In genomic region chr12:27838955-27839354, GRCm38 (mm10) we compare ENCODE assay signal across 19 mouse cellular contexts.
"Had no signal": no experiment of that assay in that cellular context is flagged by ENCODE, and none has a peak within 500 bp of the region (broad histone marks: within the 10 kb centered on the region; RNA-seq: fewer than 3 reads in every experiment).

No protein-coding gene starts in this region.

- ATAC-seq: midbrain, embryonic 16.5 days had no signal

- H3K9ac ChIP-seq: lung, embryonic 14.5 days; midbrain, embryonic 12.5 days; neural tube, embryonic 13.5 days; neural tube, embryonic 15.5 days had no signal

- H3K36me3 ChIP-seq: midbrain, embryonic 10.5 days; midbrain, embryonic 12.5 days; neural tube, embryonic 13.5 days; neural tube, embryonic 15.5 days had no signal

- DNase-seq: lung, adult 18-20 months; lung, embryonic 14.5 days; lung, postnatal 10 days; lung, postnatal 4 days; midbrain, embryonic 14.5 days; retina, postnatal 1 day; right cerebral cortex, adult 18-20 months; right cerebral cortex, postnatal 25 days; right cerebral cortex, postnatal 4 days; spleen, adult 18-20 months; thymus, adult 18-20 months; thymus, postnatal 14 days; thymus, postnatal 36 days had no signal

- H3K4me1 ChIP-seq: midbrain, embryonic 10.5 days; midbrain, embryonic 12.5 days; neural tube, embryonic 13.5 days; neural tube, embryonic 15.5 days had no signal

- H3K4me3 ChIP-seq: midbrain, embryonic 10.5 days; midbrain, embryonic 12.5 days; myocyte; neural tube, embryonic 13.5 days; neural tube, embryonic 15.5 days had no signal

- H3K27ac ChIP-seq: midbrain, embryonic 10.5 days; midbrain, embryonic 12.5 days; neural tube, embryonic 13.5 days; neural tube, embryonic 15.5 days had no signal

- H3K4me2 ChIP-seq: lung, embryonic 14.5 days; midbrain, embryonic 12.5 days; neural tube, embryonic 13.5 days; neural tube, embryonic 15.5 days had no signal

- H3K27me3 ChIP-seq: midbrain, embryonic 12.5 days; neural tube, embryonic 13.5 days; neural tube, embryonic 15.5 days had no signal

- H3K9me3 ChIP-seq: midbrain, embryonic 10.5 days; midbrain, embryonic 12.5 days; neural tube, embryonic 13.5 days; neural tube, embryonic 15.5 days had no signal
